Mouse (Mus musculus): ENCODE data around the gene Adm.
"Not testable (repeated sequence)": the region's sequence is repeated elsewhere in the genome, so short reads cannot be mapped to it uniquely, and the experiment has no call there.

Adm gene

DNA sequence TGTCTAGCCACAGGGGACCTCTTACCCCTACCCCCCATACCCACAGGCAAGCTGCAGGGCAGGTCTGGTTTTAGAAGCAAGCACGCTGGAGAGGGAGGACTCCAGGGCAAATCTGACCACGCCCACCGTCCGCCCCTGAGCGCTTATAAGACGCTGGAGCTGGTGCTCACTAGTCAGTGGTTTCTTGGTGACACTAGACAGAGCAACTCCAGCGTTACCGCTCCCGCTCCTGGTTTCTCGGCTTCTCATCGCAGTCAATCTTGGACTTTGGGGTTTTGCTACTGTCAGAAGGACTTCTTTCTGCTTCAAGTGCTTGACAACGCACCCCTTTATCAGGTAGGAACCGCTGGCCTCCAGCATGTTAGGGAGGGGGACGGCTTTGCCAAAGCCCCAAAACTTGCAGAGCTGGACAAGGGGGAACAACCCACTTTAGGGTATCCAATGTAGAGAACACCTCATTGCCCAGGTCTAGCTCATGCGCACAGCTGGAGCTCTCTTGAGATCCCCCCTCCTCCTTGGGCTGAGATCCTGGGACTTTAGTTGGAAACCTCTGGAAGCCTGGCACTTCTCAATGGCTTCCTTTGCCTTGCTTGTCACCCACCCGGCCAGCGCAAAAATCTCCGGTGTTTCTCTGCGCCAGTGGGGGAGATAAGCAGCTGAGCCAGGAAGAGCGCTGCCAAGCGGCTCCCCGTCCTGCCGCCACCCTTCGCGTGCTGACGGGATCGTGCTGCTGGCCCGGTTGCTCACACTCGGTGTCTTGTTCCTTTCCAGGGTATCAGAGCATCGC, at the start of gene Adm:
Gene Adm (plus strand): TSS at position 176 of the 787 bp plus-strand sequence.
- DNase-seq (ENCODE audit: low spot score in 2 of 2): peak; percentile 36 to 61

DNA sequence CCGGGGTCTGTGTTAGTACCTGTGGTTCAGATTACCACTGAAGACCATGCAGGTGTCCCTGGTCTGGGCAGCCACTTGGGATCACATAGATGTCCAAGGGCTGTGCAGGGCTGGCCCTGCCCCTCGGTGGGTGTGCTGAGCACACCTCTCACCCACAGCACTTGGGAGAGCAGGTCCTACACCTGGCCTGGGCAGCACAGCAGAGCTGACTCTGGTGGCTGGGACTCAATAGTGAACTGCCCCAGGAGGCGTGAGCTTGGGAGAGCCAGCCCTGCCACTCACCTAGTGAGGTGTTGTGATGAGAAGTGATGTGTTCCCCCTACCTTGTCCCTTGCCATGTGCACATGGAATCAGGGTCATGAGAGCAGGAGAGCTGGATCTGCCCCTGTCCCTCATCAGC, 43.8 kb upstream of the Adm start:
- no peak for DNase-seq (ENCODE audit: low spot score in 2 of 2)

DNA sequence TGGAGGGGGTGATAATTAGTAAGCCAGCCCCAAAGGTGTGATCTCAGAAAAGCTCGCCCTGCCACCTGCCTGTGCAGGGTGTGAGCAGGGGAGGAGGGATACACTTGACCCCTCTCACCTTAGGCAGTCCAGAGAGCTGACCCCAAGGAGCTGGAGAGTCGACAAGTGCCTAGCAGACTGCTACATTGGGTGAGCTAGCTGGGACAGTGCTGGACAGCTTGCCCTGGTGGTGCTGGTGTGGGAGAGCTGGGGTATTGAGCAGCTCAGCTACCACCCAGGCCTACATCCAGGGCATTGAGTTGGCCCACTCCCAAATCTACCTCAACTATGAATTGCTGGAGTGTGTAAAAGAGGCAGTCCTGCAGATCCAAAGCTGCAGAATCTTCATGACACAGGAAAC, 43.3 kb upstream of the Adm start:
- DNase-seq (ENCODE audit: low spot score in 2 of 2): no peak

DNA sequence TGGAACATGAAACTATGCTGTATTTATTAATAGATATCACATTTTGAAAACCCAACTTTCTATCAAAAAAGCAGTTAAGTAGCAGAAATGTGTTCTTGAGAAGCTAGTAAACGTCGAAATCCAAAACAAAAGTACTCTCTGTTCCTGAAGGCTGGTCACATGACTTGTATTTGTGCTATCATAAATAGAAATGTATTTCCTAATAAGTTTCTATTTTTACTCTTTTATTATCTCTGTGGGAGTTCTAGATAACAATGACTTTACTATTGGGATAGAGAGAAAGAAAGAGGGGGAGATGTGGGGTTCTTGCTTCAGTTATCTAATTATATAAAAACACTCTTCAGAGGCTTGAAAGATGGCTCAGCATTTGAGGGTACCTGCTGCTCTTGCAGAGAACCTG, 42.2 kb upstream of the Adm start:
- DNase-seq (ENCODE audit: low spot score in 2 of 2): no peak

DNA sequence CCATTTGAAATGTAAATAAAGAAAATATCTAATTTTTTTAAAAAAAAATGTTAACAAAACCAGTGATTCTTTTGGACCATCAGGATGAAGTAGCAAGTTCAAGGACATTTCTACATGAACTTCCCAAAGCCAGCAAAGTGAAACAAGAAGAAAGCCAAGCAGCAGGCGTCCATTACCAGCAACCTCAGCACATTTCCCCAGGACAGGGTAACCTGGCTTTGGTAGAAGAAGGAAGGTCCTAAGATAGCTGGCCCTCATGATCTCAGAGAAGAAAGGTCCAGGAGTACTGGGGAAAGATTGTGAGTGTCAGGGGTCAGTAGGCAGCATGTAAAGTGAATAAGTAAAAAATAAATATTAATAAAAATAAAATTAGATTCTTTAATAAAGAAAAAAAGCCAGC, 39.7 kb upstream of the Adm start:
- DNase-seq (ENCODE audit: low spot score in 2 of 2): no peak

- DNase-seq (ENCODE audit: low spot score in 2 of 2): not testable (repeated sequence)
Observed at GRCm38 (mm10) chr7:110593991-110594390, 33.5 kb upstream of the Adm start.

GRCm38 (mm10) chr7:110597141-110597540, 30.3 kb upstream of the Adm start:
- DNase-seq (ENCODE audit: low spot score in 2 of 2): no peak

DNA sequence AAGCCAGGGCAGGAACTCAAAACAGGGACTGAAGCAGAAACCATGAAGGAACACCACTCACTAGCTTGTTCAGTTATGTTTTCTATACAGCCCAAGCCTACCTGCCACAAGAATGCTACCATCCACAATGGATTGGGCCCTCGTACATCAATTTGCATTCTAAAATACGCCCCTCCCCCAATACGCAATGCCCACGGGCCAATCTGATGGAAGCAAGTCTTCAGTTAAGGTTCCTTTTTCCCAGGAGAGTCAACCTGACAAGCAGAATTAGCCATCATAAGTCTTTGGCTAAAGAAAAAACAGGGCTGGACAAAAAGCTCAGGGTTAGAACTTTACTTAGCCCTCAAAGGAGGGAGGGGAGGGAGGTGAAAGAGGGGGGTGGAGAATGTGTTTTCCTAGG, 22.0 kb upstream of the Adm start:
- no peak for DNase-seq (ENCODE audit: low spot score in 2 of 2)

- DNase-seq (ENCODE audit: low spot score in 2 of 2): no peak
Observed at GRCm38 (mm10) chr7:110606906-110607305, 20.6 kb upstream of the Adm start.

DNA sequence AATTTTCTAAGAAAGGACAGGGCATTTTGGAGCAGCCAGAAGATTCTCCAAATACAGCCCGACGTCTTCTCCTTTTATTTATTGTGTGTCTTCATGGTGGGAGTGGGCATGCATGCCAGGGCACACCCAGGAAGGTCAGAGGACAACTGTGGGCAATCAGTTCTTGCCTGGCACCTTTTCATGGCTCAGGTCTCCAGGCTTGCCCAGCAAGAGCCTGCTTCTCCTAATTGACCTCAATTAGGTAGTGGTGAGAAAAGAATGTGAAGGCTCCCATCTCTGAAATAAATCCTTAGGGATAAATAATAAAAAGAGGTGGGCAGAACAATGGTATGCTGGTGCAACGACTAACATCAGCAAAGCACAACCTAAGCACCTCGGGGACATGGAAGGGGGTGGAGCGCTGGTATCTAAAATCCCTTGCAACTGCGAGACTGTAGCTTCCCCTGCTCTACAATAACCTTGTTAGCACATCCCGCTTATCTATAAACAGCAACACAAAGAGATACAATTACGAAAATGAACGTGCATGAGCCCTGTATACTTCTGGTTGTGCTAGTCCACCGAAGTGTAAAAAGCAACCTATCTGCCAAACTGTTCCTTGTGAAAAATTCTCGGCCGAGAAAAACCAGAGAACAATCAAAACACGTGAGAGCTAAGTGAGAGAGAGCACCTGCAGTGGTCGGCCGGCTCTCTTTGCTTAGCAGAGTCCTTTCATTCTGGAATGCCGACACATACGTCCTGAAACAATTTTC, 13.9 kb upstream of the Adm start:
- no peak for DNase-seq (ENCODE audit: low spot score in 2 of 2)

- DNase-seq (ENCODE audit: low spot score in 2 of 2): peak in 1 of 2 experiments; percentile 18
Observed at GRCm38 (mm10) chr7:110614133-110615063, 13.1 kb upstream of the Adm start, which contains the start of gene Sbf2. Gene Sbf2 (minus strand): TSS chr7:110614922.

- DNase-seq (ENCODE audit: low spot score in 2 of 2): no peak
Observed at GRCm38 (mm10) chr7:110615151-110615631, 12.3 kb upstream of the Adm start.

- DNase-seq (ENCODE audit: low spot score in 2 of 2): no peak
Observed at GRCm38 (mm10) chr7:110615792-110616191, 11.7 kb upstream of the Adm start.

DNA sequence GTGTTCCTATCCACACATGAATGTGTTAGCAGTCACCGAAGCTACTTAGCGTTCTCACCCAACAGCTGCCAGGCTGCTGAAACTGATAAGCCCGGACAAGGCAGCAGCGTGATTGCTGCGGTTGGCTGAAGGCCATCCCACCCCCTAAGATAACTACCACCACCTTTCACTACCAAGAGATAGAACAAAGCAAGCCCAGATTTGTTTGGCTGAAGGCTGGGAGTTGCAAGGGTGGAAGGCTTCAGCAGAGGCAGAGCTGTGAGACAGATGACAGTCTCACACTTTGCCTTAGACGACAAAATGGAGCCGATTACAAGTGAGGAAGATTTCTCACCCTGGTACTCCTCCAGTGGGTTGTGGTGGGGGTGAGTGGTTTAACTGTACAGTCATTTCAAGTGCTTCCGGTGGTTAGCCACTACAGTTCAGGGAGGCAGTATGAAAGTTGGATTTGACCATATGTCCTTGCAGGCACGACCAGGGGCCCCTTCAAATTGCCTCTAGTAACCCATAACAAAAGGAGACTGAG, 8.3 kb upstream of the Adm start:
- no peak for DNase-seq (ENCODE audit: low spot score in 2 of 2)

DNA sequence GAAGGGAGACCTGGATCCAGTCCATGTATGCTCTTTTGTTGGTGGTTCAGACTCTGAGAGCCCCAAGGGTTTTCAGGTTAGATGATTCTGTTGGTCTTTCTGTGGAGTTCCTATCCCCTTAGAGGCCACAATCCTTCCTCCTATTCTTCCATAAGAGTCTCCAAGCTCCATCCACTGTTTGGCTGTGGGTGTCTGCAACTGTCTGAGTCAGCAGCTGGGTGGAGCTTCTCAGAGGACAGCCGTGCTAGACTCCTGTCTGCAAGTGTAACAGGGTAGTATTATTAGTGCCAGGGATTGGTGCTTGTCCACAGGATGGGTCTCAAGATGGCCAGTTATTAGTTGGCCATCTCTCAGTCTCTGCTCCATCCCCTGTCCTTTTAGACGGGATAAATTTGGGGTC, 3.4 kb upstream of the Adm start:
- no peak for DNase-seq (ENCODE audit: low spot score in 2 of 2)

- DNase-seq (ENCODE audit: low spot score in 2 of 2): no peak
Observed at GRCm38 (mm10) chr7:110624961-110625360, 2.5 kb upstream of the Adm start.

GRCm38 (mm10) chr7:110625489-110625888, 2.0 kb upstream of the Adm start:
- no peak for DNase-seq (ENCODE audit: low spot score in 2 of 2)

- DNase-seq (ENCODE audit: low spot score in 2 of 2): no peak
Observed at GRCm38 (mm10) chr7:110626186-110627098, 1.0 kb upstream of the Adm start.

DNA sequence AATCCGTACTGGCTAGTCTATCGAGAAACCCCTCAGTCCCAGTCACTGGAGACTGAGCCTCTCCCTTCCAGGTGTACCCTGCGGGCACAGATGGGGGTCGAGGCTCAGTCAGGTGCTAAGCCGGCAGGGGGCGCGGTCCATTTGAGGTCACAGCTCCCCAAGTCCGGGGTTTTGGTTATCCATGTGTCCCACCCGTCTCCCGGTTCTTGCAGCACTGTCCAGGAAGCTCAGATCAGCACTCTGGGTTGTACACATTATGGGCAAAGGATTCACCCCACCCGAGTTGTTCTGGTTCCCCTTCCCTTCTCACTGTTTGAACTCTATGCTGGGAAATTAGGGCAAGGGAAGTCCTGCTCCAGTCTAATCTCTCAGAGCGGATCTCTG, 370 bp upstream of the Adm start:
- DNase-seq (ENCODE audit: low spot score in 2 of 2): no peak

DNA sequence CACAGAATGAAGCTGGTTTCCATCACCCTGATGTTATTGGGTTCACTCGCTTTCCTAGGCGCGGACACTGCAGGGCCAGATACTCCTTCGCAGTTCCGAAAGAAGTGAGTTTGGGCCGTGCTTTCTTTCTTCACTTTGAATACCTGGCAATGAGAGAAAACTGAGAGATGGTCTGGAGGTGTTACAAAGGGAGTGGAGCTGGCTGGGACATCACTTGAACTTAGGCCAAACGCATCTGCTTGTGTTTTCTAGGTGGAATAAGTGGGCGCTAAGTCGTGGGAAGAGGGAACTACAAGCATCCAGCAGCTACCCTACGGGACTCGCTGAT, 776 bp downstream of the Adm start:
- no peak for DNase-seq (ENCODE audit: low spot score in 2 of 2)
